Mouse (Mus musculus): Measurements from ENCODE around the gene Jazf1. TPM values are rescaled to one million over a fixed set of nuclear protein-coding genes. Genes with fewer than 3 reads are reported as not detected.

Gene Jazf1
- polyA plus RNA-seq, 1 experiment, result 8.8 TPM

DNA sequence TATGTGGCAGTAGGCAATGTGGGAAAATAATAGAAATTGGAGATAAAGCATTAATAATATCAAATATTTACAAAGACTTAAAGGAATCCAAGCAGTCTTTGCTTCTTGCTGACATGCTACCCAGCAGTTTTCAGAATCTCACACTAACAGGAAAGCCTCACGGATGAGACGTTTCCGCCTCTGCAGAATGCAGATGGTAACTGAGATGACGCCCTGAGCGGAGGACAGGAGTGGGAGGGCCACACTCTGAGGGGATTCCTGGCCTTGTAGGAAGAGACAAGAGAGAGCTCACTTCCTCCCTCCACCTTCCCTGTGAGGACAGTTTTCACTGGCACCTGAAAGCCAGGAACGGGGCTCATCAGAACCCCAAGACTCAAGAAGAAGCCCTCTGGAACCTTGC is 88.9 kb downstream of the Jazf1 start:
- Histone ChIP-seq H3K4me3 (ENCODE audit: insufficient read depth, low read length) (no peak overlapping the region), H3K27ac (ENCODE audit: insufficient read depth, low read length) (no peak overlapping the region), H3K4me1 (ENCODE audit: control insufficient read depth, insufficient read depth, low read length) (no peaks in the 10 kb centered on the region)
- no peak for TF ChIP-seq CTCF (IDR thresholded peaks at IDR 0.05; ENCODE audit: borderline replicate concordance, insufficient read depth, low read length)
- no peak for TF ChIP-seq POLR2A (IDR thresholded peaks at IDR 0.05; ENCODE audit: low read depth, low read length)

DNA sequence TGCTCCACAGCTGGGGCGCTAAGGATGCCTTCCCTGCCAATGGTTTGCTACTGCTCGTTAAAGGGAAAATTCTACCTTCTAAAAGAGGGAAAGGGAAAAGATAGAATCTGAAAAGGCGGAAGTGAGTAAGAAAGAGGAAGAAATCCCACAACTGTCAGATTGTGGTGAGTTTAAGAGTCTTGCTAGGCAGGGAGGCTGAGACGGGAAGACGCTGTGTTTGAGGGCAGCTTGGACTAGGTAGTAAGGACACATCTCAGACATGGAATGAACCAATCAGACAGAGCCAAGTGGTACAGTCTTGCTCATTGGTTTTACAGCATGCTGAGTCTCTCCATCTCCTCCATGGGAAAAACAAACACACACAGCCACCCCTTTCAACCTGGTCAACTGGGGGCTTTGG is 95.1 kb downstream of the Jazf1 start:
- TF ChIP-seq CTCF (IDR thresholded peaks at IDR 0.05; ENCODE audit: borderline replicate concordance, insufficient read depth, low read length), result no peak
- no peak for TF ChIP-seq POLR2A (IDR thresholded peaks at IDR 0.05; ENCODE audit: low read depth, low read length)
- no peak overlapping the region for H3K4me3 ChIP-seq (ENCODE audit: insufficient read depth, low read length)
- no peak overlapping the region for H3K27ac ChIP-seq (ENCODE audit: insufficient read depth, low read length)
- H3K4me1 ChIP-seq (ENCODE audit: control insufficient read depth, insufficient read depth, low read length), result no peaks in the 10 kb centered on the region

DNA sequence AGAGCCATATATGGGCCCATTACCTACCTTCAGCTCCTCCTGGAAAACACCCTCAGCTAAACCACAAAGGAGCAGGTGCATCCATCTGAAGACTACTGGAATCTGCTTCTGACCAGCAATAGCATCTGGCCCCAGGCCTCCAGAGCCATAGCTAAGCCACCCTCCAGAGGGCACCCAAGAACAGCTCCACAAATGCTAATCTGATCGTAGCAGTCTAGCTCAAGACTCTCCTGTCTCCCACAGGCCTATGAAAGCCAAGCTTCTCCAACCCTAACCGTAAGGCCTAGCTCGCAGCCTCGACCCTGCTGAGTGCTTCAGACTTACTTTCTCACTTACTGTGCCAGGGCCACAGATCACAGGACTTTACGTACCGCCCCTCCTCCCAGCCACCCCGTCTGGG is 96.3 kb downstream of the Jazf1 start:
- Histone ChIP-seq H3K27ac (ENCODE audit: insufficient read depth, low read length) (no peak overlapping the region), H3K4me1 (ENCODE audit: control insufficient read depth, insufficient read depth, low read length) (no peaks in the 10 kb centered on the region), H3K4me3 (ENCODE audit: insufficient read depth, low read length) (no peak overlapping the region)
- TF ChIP-seq POLR2A (IDR thresholded peaks at IDR 0.05; ENCODE audit: low read depth, low read length) (no peak), CTCF (IDR thresholded peaks at IDR 0.05; ENCODE audit: borderline replicate concordance, insufficient read depth, low read length) (no peak; the same call in 1 of the 2 replicates)

DNA sequence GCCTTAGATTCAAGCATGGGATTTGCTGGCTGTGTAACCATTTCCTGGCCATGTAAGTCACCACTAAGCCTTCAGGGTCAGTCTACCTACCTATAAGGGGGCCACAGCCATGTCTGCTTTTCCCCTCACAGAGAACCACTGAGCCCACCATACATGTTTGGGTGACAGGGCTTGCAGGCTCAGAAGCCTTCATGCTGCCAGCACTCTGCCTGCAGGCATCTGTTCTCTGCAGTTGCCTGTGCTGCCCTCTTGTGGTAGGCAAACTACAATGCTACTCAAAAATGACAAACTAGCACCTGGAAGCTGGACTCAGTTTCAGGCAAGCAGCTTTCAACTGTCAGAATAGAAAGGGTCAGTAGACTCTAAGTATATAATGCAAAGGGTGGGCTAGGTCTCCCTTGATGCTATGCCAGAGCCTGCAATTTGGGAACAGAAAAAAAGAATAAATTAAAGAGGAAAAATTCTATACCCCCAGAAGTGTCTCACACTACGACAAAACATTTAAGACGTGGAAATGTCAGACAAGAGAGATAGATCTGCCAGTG is 98.6 kb downstream of the Jazf1 start:
- Histone ChIP-seq H3K4me3 (ENCODE audit: insufficient read depth, low read length) (no peak overlapping the region), H3K4me1 (ENCODE audit: control insufficient read depth, insufficient read depth, low read length) (no peaks in the 10 kb centered on the region), H3K27ac (ENCODE audit: insufficient read depth, low read length) (no peak overlapping the region)
- no peak for TF ChIP-seq POLR2A (IDR thresholded peaks at IDR 0.05; ENCODE audit: low read depth, low read length)
- peak; percentile 76 for TF ChIP-seq CTCF (IDR thresholded peaks at IDR 0.05; ENCODE audit: borderline replicate concordance, insufficient read depth, low read length)

DNA sequence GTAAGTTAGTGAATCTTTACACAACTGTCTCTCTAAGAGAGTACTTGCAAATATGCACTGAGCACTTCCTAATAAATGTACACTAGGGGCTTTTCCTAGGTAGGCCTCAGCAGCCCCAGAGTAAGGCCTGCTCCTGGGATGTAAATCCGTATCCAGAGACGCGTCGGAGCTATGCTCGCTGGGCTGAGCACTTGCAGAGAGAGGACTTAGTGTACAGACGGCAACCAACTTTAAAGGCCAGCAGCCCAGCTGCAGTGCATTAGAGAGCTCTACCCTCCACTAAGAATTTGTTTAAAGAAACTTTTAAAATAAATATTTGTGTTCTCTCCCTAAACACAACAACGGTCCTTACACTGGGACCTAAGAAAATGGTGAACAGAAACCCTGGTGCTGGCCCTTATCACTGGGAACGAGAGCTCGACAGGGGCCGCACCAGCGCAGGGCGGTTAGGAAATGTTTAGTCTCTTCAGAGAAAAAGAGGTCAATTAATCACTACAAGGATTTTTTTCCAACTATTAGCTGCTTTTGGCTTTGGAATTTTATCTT is 100.0 kb downstream of the Jazf1 start:
- H3K4me1 ChIP-seq (ENCODE audit: control insufficient read depth, insufficient read depth, low read length), result no peaks in the 10 kb centered on the region
- no peak for TF ChIP-seq POLR2A (IDR thresholded peaks at IDR 0.05; ENCODE audit: low read depth, low read length)
- TF ChIP-seq CTCF (IDR thresholded peaks at IDR 0.05; ENCODE audit: borderline replicate concordance, insufficient read depth, low read length), result no peak
- H3K4me3 ChIP-seq (ENCODE audit: insufficient read depth, low read length), result no peak overlapping the region
- no peak overlapping the region for H3K27ac ChIP-seq (ENCODE audit: insufficient read depth, low read length)

DNA sequence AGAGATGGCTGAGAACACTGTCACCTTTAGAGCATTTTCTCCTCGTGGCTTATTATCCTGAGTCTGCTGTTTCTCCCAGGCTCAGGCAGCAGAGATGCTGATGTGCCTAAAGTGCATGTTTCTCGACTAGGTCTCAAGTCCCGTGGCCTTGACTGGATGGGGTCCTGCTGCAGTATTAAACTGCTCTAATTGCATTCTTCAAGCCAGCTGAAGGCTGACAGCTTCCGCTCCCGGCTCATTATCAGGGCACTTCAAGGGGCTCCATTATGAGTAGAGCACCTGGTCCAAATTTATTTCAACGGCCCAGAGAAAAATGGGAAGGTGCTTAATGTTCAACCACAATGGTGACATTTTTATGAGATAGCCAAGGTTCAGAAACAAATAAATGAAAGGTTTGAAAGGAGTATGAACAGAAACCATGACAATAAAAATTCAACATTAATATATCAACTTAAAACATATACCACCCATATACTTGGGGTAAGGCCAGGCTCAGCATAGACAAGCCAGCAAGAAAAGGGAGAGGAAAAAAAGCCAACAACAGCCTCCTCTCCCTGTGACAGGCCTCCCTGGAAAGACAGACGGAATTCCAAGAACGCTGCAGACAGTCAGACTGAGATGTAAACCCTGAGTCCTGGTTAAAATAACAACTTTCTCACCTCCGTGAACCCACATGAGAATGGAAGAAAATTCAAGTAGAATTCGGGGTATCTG is 100.7 kb downstream of the Jazf1 start:
- Histone ChIP-seq H3K27ac (ENCODE audit: insufficient read depth, low read length) (no peak overlapping the region), H3K4me1 (ENCODE audit: control insufficient read depth, insufficient read depth, low read length) (no peaks in the 10 kb centered on the region), H3K4me3 (ENCODE audit: insufficient read depth, low read length) (no peak overlapping the region)
- TF ChIP-seq CTCF (IDR thresholded peaks at IDR 0.05; ENCODE audit: borderline replicate concordance, insufficient read depth, low read length) (no peak), POLR2A (IDR thresholded peaks at IDR 0.05; ENCODE audit: low read depth, low read length) (no peak)

DNA sequence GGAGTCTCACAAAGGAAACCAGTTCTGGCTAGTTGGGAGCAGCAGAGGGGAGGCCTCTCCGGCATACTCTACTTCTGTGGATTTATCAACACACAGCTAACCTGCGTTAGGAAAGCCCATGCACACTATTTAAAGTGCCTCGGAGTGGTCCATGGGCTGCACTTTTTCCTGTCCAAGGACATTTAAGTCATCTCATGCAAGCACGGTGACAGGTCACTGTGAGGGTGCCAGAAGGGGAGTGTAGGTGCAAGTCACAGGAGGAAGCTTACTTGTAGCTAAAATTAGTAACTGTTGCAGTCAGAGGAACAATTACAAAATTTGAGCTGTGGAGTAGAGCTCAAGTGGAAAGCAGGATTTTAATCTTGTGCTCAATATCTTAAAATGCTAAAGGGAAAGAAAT is 102.4 kb downstream of the Jazf1 start:
- H3K27ac ChIP-seq (ENCODE audit: insufficient read depth, low read length), result no peak overlapping the region

DNA sequence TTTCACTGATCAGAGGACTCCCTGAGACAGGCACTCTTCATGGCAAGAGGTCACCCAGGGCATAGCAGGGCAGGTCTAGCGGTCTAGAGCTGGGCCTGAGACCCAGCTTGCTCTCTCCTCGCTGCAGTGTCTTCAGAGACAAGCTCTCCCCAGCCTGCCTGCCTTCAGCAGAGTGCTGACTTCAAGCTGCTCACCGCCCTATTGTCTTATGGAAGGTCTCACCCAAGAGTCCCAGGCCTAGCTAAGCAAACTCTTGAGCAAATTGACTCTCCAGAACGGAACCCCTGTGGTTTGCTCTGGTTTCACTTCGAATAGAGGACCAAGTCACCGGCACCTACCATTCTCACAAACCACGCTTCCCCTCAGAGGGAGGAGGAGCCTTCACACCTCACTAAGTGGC is 103.1 kb downstream of the Jazf1 start:
- TF ChIP-seq POLR2A (IDR thresholded peaks at IDR 0.05; ENCODE audit: low read depth, low read length), result no peak
- TF ChIP-seq CTCF (IDR thresholded peaks at IDR 0.05; ENCODE audit: borderline replicate concordance, insufficient read depth, low read length), result no peak
- no peak overlapping the region for H3K4me3 ChIP-seq (ENCODE audit: insufficient read depth, low read length)
- no peaks in the 10 kb centered on the region for H3K4me1 ChIP-seq (ENCODE audit: control insufficient read depth, insufficient read depth, low read length)
- no peak overlapping the region for H3K27ac ChIP-seq (ENCODE audit: insufficient read depth, low read length)

More for the DNA sequence above, 102.4 kb downstream of the Jazf1 start:
- no peak for TF ChIP-seq POLR2A (IDR thresholded peaks at IDR 0.05; ENCODE audit: low read depth, low read length)
- no peak for TF ChIP-seq CTCF (IDR thresholded peaks at IDR 0.05; ENCODE audit: borderline replicate concordance, insufficient read depth, low read length)
- no peak overlapping the region for H3K4me3 ChIP-seq (ENCODE audit: insufficient read depth, low read length)
- no peaks in the 10 kb centered on the region for H3K4me1 ChIP-seq (ENCODE audit: control insufficient read depth, insufficient read depth, low read length)

DNA sequence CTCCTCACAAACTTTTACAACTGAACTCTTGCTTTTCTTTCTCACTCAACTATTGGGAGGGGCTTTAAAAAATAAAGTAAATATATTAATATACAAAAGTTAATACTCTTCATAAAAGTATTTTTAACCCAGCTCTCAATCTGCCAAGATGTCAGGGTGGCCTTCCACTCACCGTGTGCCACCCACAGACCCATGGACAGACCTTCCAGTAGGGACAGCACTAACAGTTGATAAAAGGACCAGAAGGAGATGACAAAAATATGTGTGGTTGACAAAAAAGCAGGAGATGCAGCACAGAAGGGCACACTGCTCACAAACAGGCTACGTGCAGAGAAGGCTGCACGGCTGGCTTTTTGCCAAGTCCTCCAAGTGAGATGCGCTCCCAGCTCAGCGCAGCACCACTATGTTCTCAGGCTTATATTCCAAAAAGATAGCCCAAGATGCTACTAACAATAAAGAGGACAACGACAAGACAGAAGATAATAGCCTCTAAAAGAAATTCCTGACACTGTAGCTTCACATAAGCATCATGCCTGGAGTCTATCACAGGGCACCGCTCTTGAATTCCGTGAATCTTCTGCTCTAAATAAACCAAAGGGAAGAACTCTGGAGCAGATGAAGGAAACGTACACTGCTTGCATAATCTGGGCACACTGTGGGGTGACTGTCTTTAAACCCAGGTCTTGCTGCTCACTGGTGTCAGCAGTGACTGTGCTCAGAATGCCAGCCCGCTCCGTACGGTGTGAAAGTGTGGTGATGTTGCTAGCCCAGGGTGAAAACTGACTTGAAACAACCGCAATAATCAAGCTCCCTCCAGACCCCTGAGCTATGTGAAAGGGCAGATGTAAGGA is 104.4 kb downstream of the Jazf1 start:
- Histone ChIP-seq H3K4me1 (ENCODE audit: control insufficient read depth, insufficient read depth, low read length) (no peaks in the 10 kb centered on the region), H3K27ac (ENCODE audit: insufficient read depth, low read length) (no peak overlapping the region), H3K4me3 (ENCODE audit: insufficient read depth, low read length) (no peak overlapping the region)
- TF ChIP-seq POLR2A (IDR thresholded peaks at IDR 0.05; ENCODE audit: low read depth, low read length), result no peak
- TF ChIP-seq CTCF (IDR thresholded peaks at IDR 0.05; ENCODE audit: borderline replicate concordance, insufficient read depth, low read length), result no peak

DNA sequence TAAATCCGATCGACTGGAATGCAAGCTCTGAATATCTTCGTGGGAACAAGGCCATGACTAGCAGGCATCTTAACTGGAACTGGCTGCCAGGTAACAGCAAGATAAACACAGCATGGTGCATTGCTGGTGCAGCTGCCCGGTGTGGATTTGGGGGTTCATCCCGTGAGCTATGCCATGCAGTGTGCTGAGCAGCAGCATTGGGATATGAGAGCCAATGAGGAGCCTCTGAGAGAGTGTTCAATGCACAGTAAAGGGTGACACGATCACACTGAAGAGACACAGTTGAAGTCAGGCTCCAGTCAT is 105.0 kb downstream of the Jazf1 start:
- H3K4me3 ChIP-seq (ENCODE audit: insufficient read depth, low read length), result no peak overlapping the region
- H3K27ac ChIP-seq (ENCODE audit: insufficient read depth, low read length), result no peak overlapping the region
- TF ChIP-seq POLR2A (IDR thresholded peaks at IDR 0.05; ENCODE audit: low read depth, low read length) (no peak), CTCF (IDR thresholded peaks at IDR 0.05; ENCODE audit: borderline replicate concordance, insufficient read depth, low read length) (no peak)
- no peaks in the 10 kb centered on the region for H3K4me1 ChIP-seq (ENCODE audit: control insufficient read depth, insufficient read depth, low read length)

Measured in embryonic fibroblast, embryonic 13.5 days (primary cell).